Mouse (Mus musculus): ENCODE results near the gene Klk12. TPM values are rescaled to one million over a fixed set of nuclear protein-coding genes. Genes with fewer than 3 reads are reported as not detected.

Gene Klk12
- total RNA-seq (2021): not detected

- no peak for DNase-seq (ENCODE audit: extremely low spot score in 1 of 2, low spot score in 2 of 2)
- intact Hi-C loops (cut with DNase I): no loop called here
Observed at GRCm38 (mm10) chr7:43768597-43768996, at the start of gene Klk12. Gene Klk12 (plus strand): TSS chr7:43768897.

- intact Hi-C loops (cut with DNase I): no loop called here
- DNase-seq (ENCODE audit: extremely low spot score in 1 of 2, low spot score in 2 of 2): peak in 1 of 2 experiments; percentile 24
Observed at GRCm38 (mm10) chr7:43747788-43748187, 20.9 kb upstream of the Klk12 start.

- intact Hi-C loops (cut with DNase I): no loop called here
- no peak for DNase-seq (ENCODE audit: extremely low spot score in 1 of 2, low spot score in 2 of 2)
Observed at GRCm38 (mm10) chr7:43752806-43753205, 15.9 kb upstream of the Klk12 start.

GRCm38 (mm10) chr7:43766484-43766883, 2.2 kb upstream of the Klk12 start:
- no peak for DNase-seq (ENCODE audit: extremely low spot score in 1 of 2, low spot score in 2 of 2)
- intact Hi-C loops (cut with DNase I): no loop called here

- intact Hi-C loops (cut with DNase I): no loop called here
- DNase-seq (ENCODE audit: extremely low spot score in 1 of 2, low spot score in 2 of 2): no peak
Observed at GRCm38 (mm10) chr7:43769636-43770035, 939 bp downstream of the Klk12 start.

- intact Hi-C loops (cut with DNase I): no loop called here
- no peak for DNase-seq (ENCODE audit: extremely low spot score in 1 of 2, low spot score in 2 of 2)
Observed at GRCm38 (mm10) chr7:43770701-43771100, 2.0 kb downstream of the Klk12 start.

GRCm38 (mm10) chr7:43771916-43772315, 3.2 kb downstream of the Klk12 start:
- intact Hi-C loops (cut with DNase I): no loop called here
- DNase-seq (ENCODE audit: extremely low spot score in 1 of 2, low spot score in 2 of 2): no peak

GRCm38 (mm10) chr7:43772901-43773300, 4.2 kb downstream of the Klk12 start:
- intact Hi-C loops (cut with DNase I): no loop called here
- DNase-seq (ENCODE audit: extremely low spot score in 1 of 2, low spot score in 2 of 2): no peak

- DNase-seq (ENCODE audit: extremely low spot score in 1 of 2, low spot score in 2 of 2): no peak
- intact Hi-C loops (cut with DNase I): no loop called here
Observed at GRCm38 (mm10) chr7:43774364-43774763, 5.7 kb downstream of the Klk12 start, which contains the start of gene Klk11. Gene Klk11 (plus strand): TSS chr7:43774604.

GRCm38 (mm10) chr7:43774802-43775201, 6.1 kb downstream of the Klk12 start:
- intact Hi-C loops (cut with DNase I): no loop called here
- no peak for DNase-seq (ENCODE audit: extremely low spot score in 1 of 2, low spot score in 2 of 2)

- intact Hi-C loops (cut with DNase I): no loop called here
- no peak for DNase-seq (ENCODE audit: extremely low spot score in 1 of 2, low spot score in 2 of 2)
Observed at GRCm38 (mm10) chr7:43775311-43776057, 6.8 kb downstream of the Klk12 start.

- intact Hi-C loops (cut with DNase I): no loop called here
- DNase-seq (ENCODE audit: extremely low spot score in 1 of 2, low spot score in 2 of 2): no peak
Observed at GRCm38 (mm10) chr7:43776506-43776905, 7.8 kb downstream of the Klk12 start.

- intact Hi-C loops (cut with DNase I): no loop called here
- DNase-seq (ENCODE audit: extremely low spot score in 1 of 2, low spot score in 2 of 2): no peak
Observed at GRCm38 (mm10) chr7:43777423-43777822, 8.7 kb downstream of the Klk12 start.

GRCm38 (mm10) chr7:43778176-43778970, 9.7 kb downstream of the Klk12 start:
- intact Hi-C loops (cut with DNase I): no loop called here
- no peak for DNase-seq (ENCODE audit: extremely low spot score in 1 of 2, low spot score in 2 of 2)

- DNase-seq (ENCODE audit: extremely low spot score in 1 of 2, low spot score in 2 of 2): no peak
- intact Hi-C loops (cut with DNase I): loop anchor here (5.0 kb wide), 2 partner anchors 98 to 112 kb away; no protein-coding TSS in a partner anchor
Observed at GRCm38 (mm10) chr7:43780241-43780640, 11.5 kb downstream of the Klk12 start.

- no peak for DNase-seq (ENCODE audit: extremely low spot score in 1 of 2, low spot score in 2 of 2)
- intact Hi-C loops (cut with DNase I): loop anchor here (5.0 kb wide), 2 partner anchors 98 to 112 kb away; no protein-coding TSS in a partner anchor
Observed at GRCm38 (mm10) chr7:43780746-43781145, 12.0 kb downstream of the Klk12 start, which contains the start of gene Klk10. Gene Klk10 (plus strand): TSS chr7:43781035.

- DNase-seq (ENCODE audit: extremely low spot score in 1 of 2, low spot score in 2 of 2): no peak
Observed at GRCm38 (mm10) chr7:43781541-43781940, 12.8 kb downstream of the Klk12 start.

GRCm38 (mm10) chr7:43782275-43783265, 13.9 kb downstream of the Klk12 start:
- intact Hi-C loops (cut with DNase I): loop anchor here (5.0 kb wide), 2 partner anchors 100 to 110 kb away; no protein-coding TSS in a partner anchor

More at GRCm38 (mm10) chr7:43781541-43781940, 12.8 kb downstream of the Klk12 start:
- intact Hi-C loops (cut with DNase I): loop anchor here (5.0 kb wide), 2 partner anchors 99 to 111 kb away; no protein-coding TSS in a partner anchor

More at GRCm38 (mm10) chr7:43782275-43783265, 13.9 kb downstream of the Klk12 start:
- DNase-seq (ENCODE audit: extremely low spot score in 1 of 2, low spot score in 2 of 2): peak; percentile 31 to 73
